Mouse (Mus musculus) midbrain, embryonic 15.5 days (tissue): ENCODE measurements around the gene Fam81a. TPM values are rescaled to one million over a fixed set of nuclear protein-coding genes. Genes with fewer than 3 reads are reported as not detected.

Experiments
- ATAC-seq: fragments of 200-750 bp; cut with Nextera tagmentation; replicated peaks from 2 replicates; pipeline ENCODE4 v1.8.0; 2017; ENCODE audit warnings: moderate TSS enrichment
- H3K27ac ChIP-seq: fragments of 300-500 bp; sonication (generic); 2 replicates; pipeline ENCODE4 v1.5.1; 2015; ENCODE audit warnings: mild to moderate bottlenecking, inconsistent platforms
- H3K27me3 ChIP-seq: fragments of 300-500 bp; sonication (generic); replicated peaks from 2 replicates; pipeline ENCODE4 v1.6.1; 2015; ENCODE audit warnings: inconsistent platforms
- H3K36me3 ChIP-seq: fragments of 300-500 bp; sonication (generic); replicated peaks from 2 replicates; pipeline ENCODE4 v1.6.1; 2015; ENCODE audit warnings: inconsistent platforms
- H3K4me1 ChIP-seq: fragments of 300-500 bp; sonication (generic); 2 replicates; pipeline ENCODE4 v1.6.1; 2015; ENCODE audit warnings: inconsistent platforms
- H3K4me2 ChIP-seq: fragments of 300-500 bp; sonication (generic); 2 replicates; pipeline ENCODE4 v1.6.1; 2015; ENCODE audit warnings: inconsistent platforms, mild to moderate bottlenecking, moderate library complexity
- H3K4me3 ChIP-seq: fragments of 300-500 bp; sonication (generic); 2 replicates; pipeline ENCODE4 v1.5.1; 2015; ENCODE audit warnings: mild to moderate bottlenecking, inconsistent platforms
- H3K9ac ChIP-seq: fragments of 300-500 bp; sonication (generic); 2 replicates; pipeline ENCODE4 v1.6.1; 2015; ENCODE audit warnings: mild to moderate bottlenecking, inconsistent platforms
- H3K9me3 ChIP-seq: fragments of 300-500 bp; sonication (generic); 2 replicates; pipeline ENCODE4 v1.6.1; 2016; ENCODE audit warnings: inconsistent platforms
- WGBS: fragments of 180-500 bp; shearing (Covaris S2); methylation state at CpG from one replicate; pipeline ENCODE4 v1.1.7; 2015; ENCODE audit warnings: mixed read lengths; 5-methylcytosine and 5-hydroxymethylcytosine counted together
- polyA plus RNA-seq: library from polyadenylated mRNA; unstranded; fragments of >200 nt; fragmentation: Nextera tagmentation; extraction: Ambion mirVana; gene quantifications from 2 replicates; pipeline ENCODE4 v1.2.1, GENCODE M21; 2015

Fam81a gene
- polyA plus RNA-seq: 8.2 and 8.4 TPM in 2 replicates

- ATAC-seq: no peak
- H3K27me3 ChIP-seq: peaks cover 3% of the 10 kb centered on the region; the same call in 1 of the 2 replicates
- peaks cover 12% of the 10 kb centered on the region; the same call in 1 of the 2 replicates for H3K4me1 ChIP-seq
- 70% methylated on average over 7 of the region's 7 CpGs for WGBS
- H3K36me3 ChIP-seq: no peaks in the 10 kb centered on the region
- peak within 1 kb of the TSS; percentile 63 for H3K9ac ChIP-seq
- H3K4me2 ChIP-seq: peak within 1 kb of the TSS; percentile 95
- H3K27ac ChIP-seq: peak within 1 kb of the TSS; percentile 66; the same call in 1 of the 2 replicates
- H3K9me3 ChIP-seq: no peaks in the 10 kb centered on the region
- peak within 1 kb of the TSS; percentile 80 for H3K4me3 ChIP-seq
Observed at GRCm38 (mm10) chr9:70142460-70142859, at the start of gene Fam81a. TSS of gene Fam81a (minus strand) at chr9:70142560.

- H3K27ac ChIP-seq: no peak overlapping the region
Observed at GRCm38 (mm10) chr9:70182639-70183038, 40.3 kb upstream of the Fam81a start.

GRCm38 (mm10) chr9:70181719-70182118, 39.4 kb upstream of the Fam81a start:
- Histone ChIP-seq H3K4me2 (no peak overlapping the region), H3K27ac (peak overlapping the region; percentile 77), H3K4me3 (no peak overlapping the region), H3K9me3 (no peaks in the 10 kb centered on the region), H3K9ac (no peak overlapping the region), H3K4me1 (peaks cover 8% of the 10 kb centered on the region), H3K27me3 (no peaks in the 10 kb centered on the region), H3K36me3 (no peaks in the 10 kb centered on the region)
- WGBS: 32% methylated on average over 12 of the region's 12 CpGs
- ATAC-seq: peak; percentile 84; the same call in 1 of the 2 replicates

More at GRCm38 (mm10) chr9:70182639-70183038, 40.3 kb upstream of the Fam81a start:
- H3K4me2 ChIP-seq: no peak overlapping the region
- no peak overlapping the region for H3K9ac ChIP-seq
- 48% methylated on average over 7 of the region's 7 CpGs for WGBS
- H3K27me3 ChIP-seq: no peaks in the 10 kb centered on the region
- H3K9me3 ChIP-seq: no peaks in the 10 kb centered on the region
- peaks cover 8% of the 10 kb centered on the region for H3K4me1 ChIP-seq
- H3K36me3 ChIP-seq: no peaks in the 10 kb centered on the region
- no peak for ATAC-seq
- H3K4me3 ChIP-seq: no peak overlapping the region

- Histone ChIP-seq H3K36me3 (no peaks in the 10 kb centered on the region), H3K27me3 (no peaks in the 10 kb centered on the region), H3K9me3 (no peaks in the 10 kb centered on the region), H3K9ac (no peak overlapping the region), H3K4me3 (no peak overlapping the region), H3K27ac (no peak overlapping the region), H3K4me2 (no peak overlapping the region), H3K4me1 (peaks cover 21% of the 10 kb centered on the region)
- 92% methylated on average over 3 of the region's 3 CpGs for WGBS
- ATAC-seq: no peak
Observed at GRCm38 (mm10) chr9:70176291-70176690, 33.9 kb upstream of the Fam81a start.

GRCm38 (mm10) chr9:70174896-70175295, 32.5 kb upstream of the Fam81a start:
- 20% methylated on average over 6 of the region's 6 CpGs for WGBS
- ATAC-seq: no peak

GRCm38 (mm10) chr9:70174291-70174848, 32.0 kb upstream of the Fam81a start:
- 34% methylated on average over 4 of the region's 4 CpGs for WGBS
- no peak overlapping the region for H3K9ac ChIP-seq
- H3K9me3 ChIP-seq: no peaks in the 10 kb centered on the region
- no peak for ATAC-seq
- no peak overlapping the region for H3K4me3 ChIP-seq
- no peaks in the 10 kb centered on the region for H3K36me3 ChIP-seq
- peak overlapping the region; percentile 53; the same call in 1 of the 2 replicates for H3K27ac ChIP-seq
- peaks cover 16% of the 10 kb centered on the region for H3K4me1 ChIP-seq
- H3K27me3 ChIP-seq: no peaks in the 10 kb centered on the region
- no peak overlapping the region for H3K4me2 ChIP-seq

More at GRCm38 (mm10) chr9:70174896-70175295, 32.5 kb upstream of the Fam81a start:
- no peaks in the 10 kb centered on the region for H3K36me3 ChIP-seq
- peaks cover 16% of the 10 kb centered on the region for H3K4me1 ChIP-seq
- H3K9me3 ChIP-seq: no peaks in the 10 kb centered on the region
- no peak overlapping the region for H3K4me3 ChIP-seq
- H3K9ac ChIP-seq: no peak overlapping the region
- peak overlapping the region; percentile 53; the same call in 1 of the 2 replicates for H3K27ac ChIP-seq
- H3K4me2 ChIP-seq: no peak overlapping the region
- no peaks in the 10 kb centered on the region for H3K27me3 ChIP-seq

- Histone ChIP-seq H3K4me2 (no peak overlapping the region), H3K27ac (no peak overlapping the region), H3K4me1 (peaks cover 1% of the 10 kb centered on the region; the same call in 1 of the 2 replicates), H3K9me3 (no peaks in the 10 kb centered on the region), H3K4me3 (no peak overlapping the region), H3K36me3 (no peaks in the 10 kb centered on the region), H3K27me3 (no peaks in the 10 kb centered on the region), H3K9ac (no peak overlapping the region)
- no peak for ATAC-seq
- 86% methylated on average over 7 of the region's 7 CpGs for WGBS
Observed at GRCm38 (mm10) chr9:70168973-70169372, 26.6 kb upstream of the Fam81a start.

- WGBS: 86% methylated on average over 10 of the region's 10 CpGs
- H3K27ac ChIP-seq: no peak overlapping the region
- H3K9ac ChIP-seq: no peak overlapping the region
- H3K4me2 ChIP-seq: no peak overlapping the region
- no peak for ATAC-seq
- no peaks in the 10 kb centered on the region for H3K27me3 ChIP-seq
- H3K4me3 ChIP-seq: no peak overlapping the region
- no peaks in the 10 kb centered on the region for H3K36me3 ChIP-seq
- no peaks in the 10 kb centered on the region for H3K9me3 ChIP-seq
- no peaks in the 10 kb centered on the region for H3K4me1 ChIP-seq
Observed at GRCm38 (mm10) chr9:70160071-70160470, 17.7 kb upstream of the Fam81a start.

GRCm38 (mm10) chr9:70147618-70148017, 5.3 kb upstream of the Fam81a start:
- Histone ChIP-seq H3K4me3 (no peak overlapping the region), H3K4me2 (no peak overlapping the region), H3K9ac (no peak overlapping the region), H3K36me3 (no peaks in the 10 kb centered on the region), H3K27me3 (peaks cover 3% of the 10 kb centered on the region; the same call in 1 of the 2 replicates), H3K27ac (no peak overlapping the region), H3K9me3 (no peaks in the 10 kb centered on the region), H3K4me1 (no peaks in the 10 kb centered on the region)
- ATAC-seq: no peak
- WGBS: 69% methylated on average over 3 of the region's 3 CpGs

GRCm38 (mm10) chr9:70145426-70145825, 3.1 kb upstream of the Fam81a start:
- H3K4me2 ChIP-seq: no peak overlapping the region
- 90% methylated on average over 4 of the region's 4 CpGs for WGBS
- H3K27me3 ChIP-seq: peaks cover 3% of the 10 kb centered on the region; the same call in 1 of the 2 replicates
- peaks cover 12% of the 10 kb centered on the region; the same call in 1 of the 2 replicates for H3K4me1 ChIP-seq
- no peaks in the 10 kb centered on the region for H3K36me3 ChIP-seq
- H3K4me3 ChIP-seq: no peak overlapping the region
- no peak overlapping the region for H3K9ac ChIP-seq
- H3K9me3 ChIP-seq: no peaks in the 10 kb centered on the region
- ATAC-seq: no peak
- no peak overlapping the region for H3K27ac ChIP-seq

GRCm38 (mm10) chr9:70143326-70143725, 966 bp upstream of the Fam81a start:
- Histone ChIP-seq H3K27ac (no peak overlapping the region), H3K9ac (no peak overlapping the region), H3K9me3 (no peaks in the 10 kb centered on the region), H3K36me3 (no peaks in the 10 kb centered on the region), H3K27me3 (peaks cover 3% of the 10 kb centered on the region; the same call in 1 of the 2 replicates), H3K4me3 (no peak overlapping the region), H3K4me2 (no peak overlapping the region), H3K4me1 (peaks cover 12% of the 10 kb centered on the region; the same call in 1 of the 2 replicates)
- WGBS: 72% methylated on average over 8 of the region's 8 CpGs
- no peak for ATAC-seq

GRCm38 (mm10) chr9:70141885-70142326, 454 bp downstream of the Fam81a start:
- peak overlapping the region; percentile 26; the same call in 1 of the 2 replicates for H3K27ac ChIP-seq
- peaks cover 16% of the 10 kb centered on the region; the same call in 1 of the 2 replicates for H3K4me1 ChIP-seq
- peak overlapping the region; percentile 95 for H3K4me2 ChIP-seq
- no peaks in the 10 kb centered on the region for H3K9me3 ChIP-seq
- H3K27me3 ChIP-seq: peaks cover 3% of the 10 kb centered on the region; the same call in 1 of the 2 replicates
- peak overlapping the region; percentile 80 for H3K4me3 ChIP-seq
- peak overlapping the region; percentile 63 for H3K9ac ChIP-seq
- no peaks in the 10 kb centered on the region for H3K36me3 ChIP-seq
- WGBS: 2% methylated on average over 11 of the region's 11 CpGs
- ATAC-seq: peak; percentile 48
